Comparison of ENCODE assay signal across 24 mouse cellular contexts in the genomic region with DNA sequence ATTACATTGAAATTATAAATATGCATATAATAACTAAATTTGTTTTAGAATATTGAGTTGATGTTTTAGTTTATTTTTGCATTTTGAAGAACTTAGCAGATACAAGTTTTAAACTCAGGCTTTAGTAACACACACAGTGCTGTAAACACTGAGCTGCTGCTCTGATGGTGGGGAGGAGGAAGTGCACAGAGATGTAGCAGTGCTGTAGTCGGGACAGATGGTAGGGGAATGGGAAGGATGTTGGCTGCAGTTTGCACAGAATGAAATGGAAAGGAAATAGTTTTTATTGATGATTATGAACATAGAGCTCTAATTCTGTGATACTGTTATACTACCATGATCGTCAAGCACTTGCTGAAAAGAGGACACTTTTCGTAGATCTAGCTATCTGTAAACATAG. TPM values are rescaled to one million over a fixed set of nuclear protein-coding genes. Genes with fewer than 3 reads are reported as not detected.
"Had no signal": no experiment of that assay in that cellular context is flagged by ENCODE, and none has a peak within 500 bp of the region (broad histone marks: within the 10 kb centered on the region; RNA-seq: fewer than 3 reads in every experiment).

No protein-coding gene starts in this region.

- H3K27me3 ChIP-seq: limb, embryonic 12.5 days; limb, embryonic 15.5 days; midbrain, embryonic 12.5 days; neural tube, embryonic 13.5 days; stomach, embryonic 15.5 days had no signal

- DNase-seq: kidney, adult 2 months; kidney, postnatal 25 days; left cerebral cortex, postnatal 4 days; liver, postnatal 0 days; lung, embryonic 14.5 days; retina, postnatal 1 day; right cerebral cortex, postnatal 25 days; spleen, adult 18-20 months; thymus, adult 18-20 months; thymus, postnatal 36 days had no signal

- H3K9me3 ChIP-seq: limb, embryonic 12.5 days; limb, embryonic 15.5 days; midbrain, embryonic 12.5 days; neural tube, embryonic 13.5 days; stomach, embryonic 15.5 days had no signal

- H3K4me1 ChIP-seq: limb, embryonic 12.5 days; limb, embryonic 15.5 days; midbrain, embryonic 12.5 days; neural tube, embryonic 13.5 days; stomach, embryonic 15.5 days had no signal

- H3K9ac ChIP-seq: limb, embryonic 12.5 days; limb, embryonic 15.5 days; liver, embryonic 14.5 days; liver, postnatal 0 days; lung, embryonic 14.5 days; midbrain, embryonic 12.5 days; neural tube, embryonic 13.5 days; stomach, embryonic 15.5 days had no signal

- H3K27ac ChIP-seq: kidney, postnatal 0 days; limb, embryonic 12.5 days; limb, embryonic 15.5 days; liver, embryonic 14.5 days; macrophage; midbrain, embryonic 12.5 days; neural tube, embryonic 13.5 days; stomach, embryonic 15.5 days had no signal

- H3K4me3 ChIP-seq: limb, embryonic 12.5 days; limb, embryonic 15.5 days; midbrain, embryonic 12.5 days; myocyte; neural tube, embryonic 13.5 days; stomach, embryonic 15.5 days had no signal

- H3K4me2 ChIP-seq: limb, embryonic 12.5 days; limb, embryonic 15.5 days; liver, embryonic 11.5 days; lung, embryonic 14.5 days; midbrain, embryonic 12.5 days; neural tube, embryonic 13.5 days; stomach, embryonic 15.5 days had no signal

- ATAC-seq: intestine, postnatal 0 days; liver, postnatal 0 days; lung, postnatal 0 days; midbrain, embryonic 16.5 days had no signal

RNA-seq across cellular contexts. Expression of a gene that starts 34.6 kb away (rescaled TPM):
- total RNA-seq: neutrophil, adult 5-6 weeks had no signal
- polyA plus RNA-seq: liver, embryonic 11.5 days; macrophage; midbrain, embryonic 12.5 days; myocyte had no signal
